Mouse (Mus musculus) T-cell, adult 2 months (primary cell): ENCODE measurements around the gene Ndufb7.

Experiments used
- DNase-seq: peaks from one replicate; pipeline ENCODE4 v3.0.0; 2022; ENCODE audit warnings: low spot score

The Ndufb7 gene

DNA sequence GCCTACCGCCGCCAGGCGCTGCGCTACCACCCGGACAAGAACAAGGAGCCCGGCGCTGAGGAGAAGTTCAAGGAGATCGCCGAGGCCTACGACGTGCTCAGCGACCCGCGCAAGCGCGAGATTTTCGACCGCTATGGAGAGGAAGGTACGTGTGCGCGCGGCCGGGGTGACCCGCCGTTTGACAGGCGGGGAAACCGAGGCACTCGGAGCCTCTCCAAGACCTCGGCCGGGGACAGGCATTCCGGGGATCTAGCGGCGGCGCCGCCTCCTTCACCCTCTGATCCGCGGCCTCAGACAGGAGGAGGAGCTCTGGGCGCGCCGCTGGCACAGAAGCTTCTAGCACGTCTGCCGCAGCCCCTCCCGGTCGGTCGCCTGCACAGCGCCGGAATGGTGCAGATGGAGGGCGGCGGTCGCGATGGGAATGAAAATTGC lies 41.9 kb downstream of the Ndufb7 start:
- peak; percentile 85 for DNase-seq

- DNase-seq, result no peak
These were observed 42.6 kb downstream of the Ndufb7 start for GRCm38 (mm10) chr8:83609086-83609485.

- no peak for DNase-seq
These were observed 43.2 kb downstream of the Ndufb7 start for GRCm38 (mm10) chr8:83609547-83610180.

GRCm38 (mm10) chr8:83611921-83612320 lies 45.5 kb downstream of the Ndufb7 start:
- DNase-seq, result peak; percentile 73

GRCm38 (mm10) chr8:83613695-83614094 lies 47.2 kb downstream of the Ndufb7 start:
- no peak for DNase-seq

GRCm38 (mm10) chr8:83616625-83617024 lies 50.2 kb downstream of the Ndufb7 start:
- no peak for DNase-seq

DNA sequence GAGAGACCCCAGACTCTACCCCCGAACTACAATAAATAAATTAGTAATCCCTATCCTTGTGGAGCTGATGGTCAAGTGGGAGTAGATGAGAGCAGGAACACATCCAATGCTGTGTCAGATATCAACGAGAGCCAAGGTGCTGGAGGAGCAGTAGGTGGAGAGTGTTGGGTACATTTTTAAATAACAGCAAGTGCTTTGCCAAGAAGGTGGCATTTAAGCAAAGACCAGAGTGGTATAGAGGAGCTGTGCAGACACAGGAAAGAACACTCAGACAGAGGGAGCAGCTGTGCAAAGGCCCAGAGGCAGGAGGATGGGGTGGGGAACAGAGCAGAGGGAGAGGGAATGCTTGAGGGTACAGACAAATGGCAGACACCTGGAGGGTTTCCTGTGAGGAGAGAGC lies 50.6 kb downstream of the Ndufb7 start:
- no peak for DNase-seq

DNA sequence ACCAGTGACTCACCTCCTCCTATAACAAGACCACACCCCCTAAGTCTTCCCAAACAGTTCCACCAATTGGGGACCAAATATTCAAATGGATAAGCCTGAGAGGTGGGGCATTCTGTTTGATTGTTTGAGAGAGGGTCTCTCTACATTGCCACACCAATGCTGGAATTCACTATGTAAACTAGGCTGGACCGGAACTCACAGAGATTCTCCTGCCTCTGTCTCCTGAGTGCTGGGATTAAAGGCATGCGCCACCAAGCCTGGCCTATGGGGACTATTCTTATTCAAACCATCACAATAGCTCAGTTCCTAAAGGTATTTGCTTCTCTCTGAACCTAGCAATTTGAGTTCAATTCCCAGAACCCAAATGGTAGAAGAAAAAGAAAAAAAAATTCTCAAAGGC lies 52.1 kb downstream of the Ndufb7 start:
- DNase-seq, result no peak

GRCm38 (mm10) chr8:83619568-83620285 lies 53.3 kb downstream of the Ndufb7 start:
- no peak for DNase-seq
